Mouse (Mus musculus): ENCODE data around the gene Sdhc.

Sdhc gene

GRCm38 (mm10) chr1:171149974-171150760 is at the start of gene Sdhc, which contains the start of gene Mpz:
Gene Sdhc, minus strand, starts transcription at chr1:171150603.
Gene Mpz, plus strand, starts transcription at chr1:171150711.
- WGBS: under 1% methylated on average over 34 of the region's 34 CpGs

DNA sequence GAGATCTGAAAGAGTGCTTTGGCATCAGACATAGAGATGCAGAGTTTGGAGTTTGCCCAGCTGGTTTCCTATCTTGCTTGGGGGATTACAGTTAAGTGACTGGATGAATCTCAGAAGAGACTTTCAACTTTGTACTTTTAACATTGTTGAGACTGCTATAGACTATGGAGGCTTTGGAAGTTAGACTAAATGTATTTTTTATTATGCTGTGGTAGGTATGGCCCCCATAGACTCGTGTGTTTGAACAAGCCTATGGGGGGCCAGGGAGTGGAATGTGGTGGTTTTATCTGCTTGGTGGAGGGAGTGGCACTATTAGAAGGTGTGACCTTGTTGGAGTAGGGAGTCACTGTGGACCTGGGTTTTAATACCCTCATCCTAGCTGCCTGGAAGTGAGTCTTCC is 49.1 kb upstream of the Sdhc start:
- 73% methylated on average over 1 of the region's 1 CpGs for WGBS

DNA sequence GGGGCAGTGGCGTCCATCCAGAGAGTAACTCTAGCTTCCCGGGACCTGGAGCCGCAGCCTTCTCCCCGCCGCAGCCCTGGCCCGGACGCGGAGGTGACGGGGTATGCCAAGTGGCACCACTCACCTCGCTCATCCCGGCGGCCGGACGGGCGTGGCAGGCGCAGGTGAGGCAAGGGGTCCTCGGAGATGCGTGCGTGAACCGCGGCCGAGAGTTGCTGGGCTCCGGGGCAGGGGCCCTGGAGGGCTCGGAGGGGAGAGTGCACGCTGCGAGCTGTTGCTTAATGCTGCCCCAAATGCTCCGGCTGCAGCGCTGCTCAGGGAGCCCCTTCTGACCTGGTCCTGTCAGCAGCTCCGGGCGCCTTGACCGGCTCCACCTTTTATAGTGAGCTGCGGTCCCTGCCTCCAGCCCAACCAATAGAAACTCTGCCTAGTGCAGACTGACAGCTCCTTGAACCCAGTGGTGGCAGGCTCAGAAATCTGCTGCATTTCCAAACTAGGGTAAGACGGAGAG is 45.5 kb upstream of the Sdhc start, which contains the start of gene Pcp4l1:
Gene Pcp4l1, minus strand, starts transcription at position 382 of the 511 bp plus-strand sequence.
- WGBS: under 1% methylated on average over 33 of the region's 33 CpGs

DNA sequence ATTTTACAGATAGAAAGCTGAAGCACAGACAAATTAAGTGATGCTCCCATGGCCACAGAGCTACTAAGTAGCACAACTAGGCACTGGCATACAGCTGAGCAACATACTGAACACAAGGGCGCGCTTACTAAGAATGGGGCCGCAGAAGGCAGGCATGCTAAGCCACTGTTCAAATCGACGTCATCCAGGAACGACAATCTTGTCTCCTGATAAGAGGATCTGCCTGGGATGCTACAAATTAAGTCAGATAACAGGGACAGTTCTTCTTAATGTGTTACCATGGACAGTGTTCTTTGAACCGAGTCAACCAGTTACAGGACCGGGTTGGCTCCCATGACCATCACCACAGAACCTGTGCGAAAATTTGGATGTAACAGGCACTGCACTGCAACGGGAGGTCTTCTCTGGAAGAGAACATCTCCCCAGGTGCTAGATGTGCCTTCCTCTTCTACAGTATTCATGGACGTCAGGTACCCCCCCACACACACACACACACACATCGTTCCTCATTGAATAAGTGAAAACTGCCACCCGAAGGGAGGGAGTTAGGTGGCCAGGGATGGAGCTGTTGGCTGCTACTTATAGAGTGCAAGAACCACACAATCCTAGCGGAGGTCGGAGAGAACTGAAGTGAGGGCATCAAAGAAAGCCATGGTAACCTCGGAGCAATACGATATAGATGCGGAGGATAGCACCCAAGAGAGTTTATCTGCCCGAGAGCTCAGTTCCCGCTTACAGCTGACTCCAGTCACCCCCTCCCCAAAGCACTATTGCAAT is 44.8 kb upstream of the Sdhc start:
- WGBS: 25% methylated on average over 20 of the region's 20 CpGs

DNA sequence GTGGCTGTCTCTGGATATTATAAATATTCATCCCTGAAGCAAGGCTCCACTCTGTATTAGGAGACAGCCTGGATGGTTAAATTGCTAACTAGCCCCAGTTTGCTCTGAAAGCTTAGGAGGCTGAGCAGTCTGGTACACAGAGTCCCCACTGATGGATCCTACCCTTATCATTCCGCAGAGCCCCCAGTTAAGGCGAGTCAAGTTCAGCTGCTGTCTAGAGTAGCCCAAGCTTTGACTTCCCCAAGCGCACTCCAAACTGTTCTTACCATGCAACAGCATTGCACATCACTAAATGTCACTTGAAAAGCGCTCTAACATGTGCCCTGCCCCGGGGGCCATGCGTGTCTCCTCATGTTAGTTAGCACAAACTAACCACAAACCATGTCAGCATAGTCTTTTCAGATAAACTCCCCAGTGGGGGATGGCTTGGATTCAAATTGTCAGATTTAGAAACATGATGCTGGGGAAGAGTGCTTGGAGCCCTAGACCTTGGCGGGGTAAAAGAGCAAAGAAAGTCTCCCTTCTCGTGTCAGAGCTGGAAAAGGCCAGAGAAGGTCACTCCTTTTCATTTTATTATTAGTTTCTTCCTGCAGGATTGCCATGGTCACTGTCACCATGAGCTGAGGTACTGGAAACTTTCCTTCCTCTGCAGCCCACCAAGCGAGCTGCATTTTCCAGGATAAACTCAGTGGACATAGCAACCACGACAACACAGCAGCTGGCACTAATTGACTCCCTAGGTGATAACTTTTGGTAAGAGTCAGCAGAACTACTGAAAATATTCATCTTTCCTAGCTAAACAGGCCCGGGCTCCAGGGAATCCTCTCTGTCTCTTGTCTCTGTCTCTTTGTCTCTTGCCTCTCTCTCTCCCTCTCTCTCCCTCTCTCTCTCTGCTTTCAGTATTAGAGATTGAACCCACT is 43.8 kb upstream of the Sdhc start:
- 63% methylated on average over 11 of the region's 11 CpGs for WGBS

DNA sequence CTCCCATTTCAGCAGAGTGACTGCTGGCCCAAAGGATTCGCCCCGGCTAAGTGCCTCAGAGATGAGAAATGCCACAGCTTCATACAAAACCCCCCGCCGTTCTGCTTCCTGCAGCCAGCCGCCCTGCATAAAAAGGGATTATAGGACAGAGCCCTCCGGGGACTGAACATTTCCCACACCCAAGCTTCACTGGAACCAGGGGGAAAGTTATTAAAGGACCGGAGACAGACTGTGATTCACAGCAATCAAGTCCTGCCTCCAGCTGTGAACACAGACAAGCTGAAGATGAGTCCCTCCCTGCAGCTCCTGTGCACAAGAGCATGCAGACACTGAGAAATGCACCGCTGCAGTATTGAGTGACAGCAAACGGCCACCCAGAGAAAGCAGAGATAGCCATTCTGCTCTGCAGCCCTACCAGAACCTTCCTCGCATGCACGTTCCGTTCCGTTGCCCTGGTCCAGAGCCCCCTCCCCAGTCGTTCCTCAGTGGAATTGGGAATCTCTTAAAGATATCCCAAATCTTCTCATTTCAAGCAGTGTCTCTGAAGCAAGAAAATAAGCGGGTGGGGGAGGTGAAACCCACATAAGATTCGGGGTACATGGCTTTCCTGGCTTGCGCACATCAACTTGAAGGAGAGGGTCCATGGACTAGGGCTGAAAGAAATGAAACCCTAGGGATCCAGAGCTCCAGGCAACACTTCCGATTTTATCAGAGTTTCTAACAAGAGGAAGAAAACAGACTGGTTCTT is 42.9 kb upstream of the Sdhc start:
- WGBS: 9% methylated on average over 18 of the region's 18 CpGs

- WGBS: 61% methylated on average over 10 of the region's 10 CpGs
These were observed 41.9 kb upstream of the Sdhc start for GRCm38 (mm10) chr1:171192283-171192682.

GRCm38 (mm10) chr1:171190832-171191231 is 40.4 kb upstream of the Sdhc start:
- 96% methylated on average over 9 of the region's 9 CpGs for WGBS

GRCm38 (mm10) chr1:171189476-171190114 is 39.2 kb upstream of the Sdhc start:
- 61% methylated on average over 14 of the region's 14 CpGs for WGBS

DNA sequence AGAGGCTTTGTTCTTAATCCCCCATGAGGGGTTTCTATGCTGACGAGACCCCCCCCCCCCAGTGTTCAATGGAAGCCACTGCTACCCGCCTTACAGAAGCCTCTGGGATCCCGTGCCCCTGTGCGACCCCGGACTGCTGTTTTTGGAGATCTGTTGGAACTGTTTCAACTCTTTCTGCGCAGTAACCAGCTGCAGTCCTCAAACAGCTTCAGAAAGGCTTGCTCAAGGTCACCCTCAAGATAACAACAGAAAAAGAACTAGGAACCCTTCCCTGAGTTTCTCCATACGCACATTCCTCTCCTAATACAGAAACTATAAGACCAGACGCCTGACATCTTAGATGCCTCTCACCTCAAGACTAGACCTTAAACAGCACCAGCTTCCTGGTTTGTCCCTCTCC is 38.6 kb upstream of the Sdhc start:
- WGBS: 25% methylated on average over 8 of the region's 8 CpGs

GRCm38 (mm10) chr1:171187851-171188700 is 37.7 kb upstream of the Sdhc start:
- 42% methylated on average over 13 of the region's 13 CpGs for WGBS

GRCm38 (mm10) chr1:171185655-171186054 is 35.3 kb upstream of the Sdhc start:
- 55% methylated on average over 8 of the region's 8 CpGs for WGBS

DNA sequence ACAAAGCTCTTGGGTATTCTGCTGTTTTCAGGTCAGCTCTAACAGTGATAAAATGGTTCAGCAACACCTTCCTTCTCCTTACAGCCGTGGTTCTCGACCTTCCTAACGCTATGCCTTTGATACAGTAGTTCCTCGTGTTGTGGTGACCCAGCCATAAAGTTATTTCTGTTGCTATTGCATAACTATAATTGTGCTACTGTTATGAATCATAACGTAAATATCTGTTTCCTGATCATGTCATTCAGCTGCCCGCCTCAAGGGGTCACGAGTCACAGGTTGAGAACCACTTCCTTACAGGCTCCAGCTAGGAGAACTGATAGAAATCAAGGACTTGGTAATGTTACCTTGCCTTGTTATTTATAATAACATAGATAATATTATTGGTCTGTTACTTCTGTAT is 33.9 kb upstream of the Sdhc start:
- 75% methylated on average over 7 of the region's 7 CpGs for WGBS

- 46% methylated on average over 3 of the region's 3 CpGs for WGBS
These were observed 33.2 kb upstream of the Sdhc start for GRCm38 (mm10) chr1:171183620-171184019.

DNA sequence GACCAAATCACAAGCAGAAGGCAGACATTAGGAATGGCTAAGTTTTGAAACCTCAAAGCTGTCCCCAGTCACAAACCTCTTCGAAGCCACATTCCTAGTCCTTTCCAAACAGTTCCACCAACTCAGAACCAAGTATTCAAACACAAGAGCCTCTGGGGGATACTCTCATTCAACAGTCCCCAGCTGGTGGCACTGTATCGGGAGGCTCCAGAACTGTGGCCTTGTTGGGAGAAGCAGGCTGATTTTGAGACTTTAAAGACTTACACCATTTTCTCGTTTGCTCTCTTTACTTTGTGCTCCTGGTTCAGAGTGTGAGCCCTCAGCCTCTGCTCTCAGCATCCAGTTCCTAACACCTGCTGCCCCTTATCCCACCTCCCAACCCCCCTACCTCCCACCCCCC is 32.6 kb upstream of the Sdhc start:
- 80% methylated on average over 3 of the region's 3 CpGs for WGBS

- WGBS: 68% methylated on average over 5 of the region's 5 CpGs
These were observed 29.2 kb upstream of the Sdhc start for GRCm38 (mm10) chr1:171179487-171180171.

- WGBS: 91% methylated on average over 8 of the region's 8 CpGs
These were observed 22.4 kb upstream of the Sdhc start for GRCm38 (mm10) chr1:171172779-171173178.

GRCm38 (mm10) chr1:171171138-171171537 is 20.7 kb upstream of the Sdhc start:
- WGBS: 34% methylated on average over 3 of the region's 3 CpGs

- WGBS: 72% methylated on average over 3 of the region's 3 CpGs
These were observed 19.5 kb upstream of the Sdhc start for GRCm38 (mm10) chr1:171169913-171170312.

All from cerebral cortex, adult 2 months (tissue).